Mouse (Mus musculus): ENCODE data around the gene Derl3. TPM values are rescaled to one million over a fixed set of nuclear protein-coding genes. Genes with fewer than 3 reads are reported as not detected.

Gene Derl3
- polyA plus RNA-seq, 1 experiment = not detected

GRCm38 (mm10) chr10:75861587-75861986, 31.6 kb upstream of the Derl3 start:
- 77% methylated on average over 5 of the region's 5 CpGs for WGBS
- Histone ChIP-seq H3K4me3 (ENCODE audit: insufficient read depth, low read depth, low read length) (no peak overlapping the region), H3K27ac (ENCODE audit: insufficient read depth, low read depth, low read length) (no peak overlapping the region), H3K4me1 (ENCODE audit: control insufficient read depth, insufficient read depth, low read length) (peaks cover 17% of the 10 kb centered on the region)
- no peak for TF ChIP-seq POLR2A (IDR thresholded peaks at IDR 0.05; ENCODE audit: insufficient read depth, low read depth, low read length)
- TF ChIP-seq CTCF (IDR thresholded peaks at IDR 0.05; ENCODE audit: insufficient read depth, low read depth, low read length) = no peak

- TF ChIP-seq POLR2A (IDR thresholded peaks at IDR 0.05; ENCODE audit: insufficient read depth, low read depth, low read length) (peak; percentile 26; the same call in 1 of the 2 replicates), CTCF (IDR thresholded peaks at IDR 0.05; ENCODE audit: insufficient read depth, low read depth, low read length) (no peak)
- Histone ChIP-seq H3K4me3 (ENCODE audit: insufficient read depth, low read depth, low read length) (peak overlapping the region; percentile 46), H3K27ac (ENCODE audit: insufficient read depth, low read depth, low read length) (peak overlapping the region; percentile 53), H3K4me1 (ENCODE audit: control insufficient read depth, insufficient read depth, low read length) (0 out of 2 replicates have a peak, but pooled peaks cover 2% of the 10 kb centered on the region)
- 38% methylated on average over 10 of the region's 10 CpGs for WGBS
Observed at GRCm38 (mm10) chr10:75872025-75872914, 20.9 kb upstream of the Derl3 start.

- Histone ChIP-seq H3K4me1 (ENCODE audit: control insufficient read depth, insufficient read depth, low read length) (0 out of 2 replicates have a peak, but pooled peaks cover 2% of the 10 kb centered on the region), H3K27ac (ENCODE audit: insufficient read depth, low read depth, low read length) (peak overlapping the region; percentile 53), H3K4me3 (ENCODE audit: insufficient read depth, low read depth, low read length) (peak overlapping the region; percentile 46)
- no peak for TF ChIP-seq CTCF (IDR thresholded peaks at IDR 0.05; ENCODE audit: insufficient read depth, low read depth, low read length)
- TF ChIP-seq POLR2A (IDR thresholded peaks at IDR 0.05; ENCODE audit: insufficient read depth, low read depth, low read length) = no peak; the same call in 1 of the 2 replicates
- WGBS = 1% methylated on average over 11 of the region's 11 CpGs
Observed at GRCm38 (mm10) chr10:75872915-75873542, 20.2 kb upstream of the Derl3 start.

GRCm38 (mm10) chr10:75873543-75874170, 19.6 kb upstream of the Derl3 start:
- peak overlapping the region; percentile 53 for H3K27ac ChIP-seq (ENCODE audit: insufficient read depth, low read depth, low read length)
- WGBS = 12% methylated on average over 10 of the region's 10 CpGs
- 0 out of 2 replicates have a peak, but pooled peaks cover 2% of the 10 kb centered on the region for H3K4me1 ChIP-seq (ENCODE audit: control insufficient read depth, insufficient read depth, low read length)
- no peak overlapping the region for H3K4me3 ChIP-seq (ENCODE audit: insufficient read depth, low read depth, low read length)
- TF ChIP-seq POLR2A (IDR thresholded peaks at IDR 0.05; ENCODE audit: insufficient read depth, low read depth, low read length) (no peak), CTCF (IDR thresholded peaks at IDR 0.05; ENCODE audit: insufficient read depth, low read depth, low read length) (no peak)

GRCm38 (mm10) chr10:75878836-75879235, 14.4 kb upstream of the Derl3 start:
- Histone ChIP-seq H3K4me1 (ENCODE audit: control insufficient read depth, insufficient read depth, low read length) (peaks cover 5% of the 10 kb centered on the region), H3K4me3 (ENCODE audit: insufficient read depth, low read depth, low read length) (no peak overlapping the region), H3K27ac (ENCODE audit: insufficient read depth, low read depth, low read length) (no peak overlapping the region)
- WGBS = 81% methylated on average over 3 of the region's 3 CpGs
- TF ChIP-seq POLR2A (IDR thresholded peaks at IDR 0.05; ENCODE audit: insufficient read depth, low read depth, low read length) (no peak), CTCF (IDR thresholded peaks at IDR 0.05; ENCODE audit: insufficient read depth, low read depth, low read length) (no peak)

GRCm38 (mm10) chr10:75880351-75880750, 12.9 kb upstream of the Derl3 start:
- Histone ChIP-seq H3K4me3 (ENCODE audit: insufficient read depth, low read depth, low read length) (no peak overlapping the region), H3K27ac (ENCODE audit: insufficient read depth, low read depth, low read length) (no peak overlapping the region), H3K4me1 (ENCODE audit: control insufficient read depth, insufficient read depth, low read length) (peaks cover 5% of the 10 kb centered on the region)
- 95% methylated on average over 10 of the region's 10 CpGs for WGBS
- TF ChIP-seq POLR2A (IDR thresholded peaks at IDR 0.05; ENCODE audit: insufficient read depth, low read depth, low read length) (no peak), CTCF (IDR thresholded peaks at IDR 0.05; ENCODE audit: insufficient read depth, low read depth, low read length) (no peak)

- Histone ChIP-seq H3K4me3 (ENCODE audit: insufficient read depth, low read depth, low read length) (no peak overlapping the region), H3K27ac (ENCODE audit: insufficient read depth, low read depth, low read length) (no peak overlapping the region), H3K4me1 (ENCODE audit: control insufficient read depth, insufficient read depth, low read length) (peaks cover 5% of the 10 kb centered on the region)
- 47% methylated on average over 6 of the region's 6 CpGs for WGBS
- no peak for TF ChIP-seq CTCF (IDR thresholded peaks at IDR 0.05; ENCODE audit: insufficient read depth, low read depth, low read length)
- TF ChIP-seq POLR2A (IDR thresholded peaks at IDR 0.05; ENCODE audit: insufficient read depth, low read depth, low read length) = no peak
Observed at GRCm38 (mm10) chr10:75880771-75881577, 12.2 kb upstream of the Derl3 start.

Data from olfactory bulb, adult 2 months (tissue).